Mouse (Mus musculus): ENCODE data around the gene Aif1. TPM values are rescaled to one million over a fixed set of nuclear protein-coding genes. Genes with fewer than 3 reads are reported as not detected.

The Aif1 gene
- total and polyA plus RNA-seq, 3 experiments = 7.0 to 14.7 (median 14.1) TPM

GRCm38 (mm10) chr17:35157661-35158175, 18.1 kb downstream of the Aif1 start:
- in situ Hi-C loops (cut with MboI; ENCODE audit: low pct_ligation_motif_present, low pct_unique_long_range_greater_than_20kb, low sequenced_read_pairs) = no loop called here
- Histone ChIP-seq H3K36me3 (replicated peaks in 1 of 2; ENCODE audit: control insufficient read depth in 1 of 2, insufficient read depth in 1 of 2, low read length in 1 of 2) (peaks cover 93 to 100% of the 10 kb centered on the region in 2 experiments), H3K27ac (ENCODE audit: insufficient read depth, low read depth) (no peak overlapping the region), H3K27me3 (replicated peaks) (no peaks in the 10 kb centered on the region), H3K9me3 (replicated peaks; ENCODE audit: low read length) (no peaks in the 10 kb centered on the region), H3K4me1 (ENCODE audit: control insufficient read depth in 1 of 2, insufficient read depth in 2 of 2) (peaks cover 0 to 22% of the 10 kb centered on the region in 2 experiments; a peak in 2 of 4 replicates), H3K79me2 (replicated peaks; ENCODE audit: control insufficient read depth, extremely low read depth, insufficient read depth, poor library complexity, severe bottlenecking) (peaks cover 48% of the 10 kb centered on the region), H3K4me3 (replicated peaks in 1 of 3; ENCODE audit: low read depth in 2 of 3, low read length in 2 of 3, poor library complexity in 1 of 3) (no peak overlapping the region), H3K4me2 (ENCODE audit: insufficient read depth, low read depth, poor library complexity, severe bottlenecking) (no peak overlapping the region), H3K9ac (ENCODE audit: insufficient read depth, low read depth) (no peak overlapping the region)
- TF ChIP-seq BHLHE40 (IDR thresholded peaks at IDR 0.05; ENCODE audit: low read depth, low read length) (no peak), POLR2A (IDR thresholded peaks at IDR 0.05; ENCODE audit: low read depth, low read length) (no peak; the same call in 1 of the 2 replicates), MEF2A (IDR thresholded peaks at IDR 0.05; ENCODE audit: borderline replicate concordance, low read depth, low read length) (no peak), USF1 (IDR thresholded peaks at IDR 0.05; ENCODE audit: low read depth, low read length) (no peak), ZNF384 (IDR thresholded peaks at IDR 0.05; ENCODE audit: low read depth, low read length) (no peak), JUND (conservative IDR thresholded peaks at IDR 0.05; ENCODE audit: low read depth, low read length) (no peak), CHD2 (IDR thresholded peaks at IDR 0.05; ENCODE audit: low read length) (no peak), PAX5 (IDR thresholded peaks at IDR 0.05; ENCODE audit: low read length) (no peak), IRF4 (IDR thresholded peaks at IDR 0.05; ENCODE audit: low read depth, low read length) (no peak)
- DNase-seq (ENCODE audit: extremely low read depth) = no peak
- dilution Hi-C loops (cut with MboI; ENCODE audit: extremely low pct_ligation_motif_present, extremely low pct_unique_long_range_greater_than_20kb, low sequenced_read_pairs) = no loop called here

GRCm38 (mm10) chr17:35157254-35157653, 18.6 kb downstream of the Aif1 start:
- H3K27me3 ChIP-seq (replicated peaks) = no peaks in the 10 kb centered on the region

GRCm38 (mm10) chr17:35156461-35157200, 19.2 kb downstream of the Aif1 start:
- H3K79me2 ChIP-seq (replicated peaks; ENCODE audit: control insufficient read depth, extremely low read depth, insufficient read depth, poor library complexity, severe bottlenecking) = peaks cover 37% of the 10 kb centered on the region
- DNase-seq (ENCODE audit: extremely low read depth) = no peak
- no peaks in the 10 kb centered on the region for H3K9me3 ChIP-seq (replicated peaks; ENCODE audit: low read length)
- H3K27ac ChIP-seq (ENCODE audit: insufficient read depth, low read depth) = no peak overlapping the region
- H3K4me2 ChIP-seq (ENCODE audit: insufficient read depth, low read depth, poor library complexity, severe bottlenecking) = no peak overlapping the region
- TF ChIP-seq E2F4 (IDR thresholded peaks at IDR 0.05; ENCODE audit: insufficient replicate concordance, low read depth, low read length) (no peak), SMC3 (IDR thresholded peaks at IDR 0.05; ENCODE audit: low read depth, low read length) (no peak), POLR2AphosphoS2 (IDR thresholded peaks at IDR 0.05; ENCODE audit: low read depth, low read length) (no peak), MAFK (IDR thresholded peaks at IDR 0.05; ENCODE audit: insufficient replicate concordance, low read length) (no peak), ELF1 (IDR thresholded peaks at IDR 0.05; ENCODE audit: low read depth, low read length) (no peak), NRF1 (IDR thresholded peaks at IDR 0.05; ENCODE audit: low read depth, low read length) (no peak), TCF12 (IDR thresholded peaks at IDR 0.05; ENCODE audit: low read depth, low read length) (no peak), ETS1 (conservative IDR thresholded peaks at IDR 0.05; ENCODE audit: low read depth, low read length) (no peak)
- no peak overlapping the region for H3K9ac ChIP-seq (ENCODE audit: insufficient read depth, low read depth)
- dilution Hi-C loops (cut with MboI; ENCODE audit: extremely low pct_ligation_motif_present, extremely low pct_unique_long_range_greater_than_20kb, low sequenced_read_pairs) = no loop called here
- peaks cover 97 to 99% of the 10 kb centered on the region in 2 experiments for H3K36me3 ChIP-seq (replicated peaks in 1 of 2; ENCODE audit: control insufficient read depth in 1 of 2, insufficient read depth in 1 of 2, low read length in 1 of 2)
- H3K27me3 ChIP-seq (replicated peaks) = no peaks in the 10 kb centered on the region
- in situ Hi-C loops (cut with MboI; ENCODE audit: low pct_ligation_motif_present, low pct_unique_long_range_greater_than_20kb, low sequenced_read_pairs) = no loop called here
- H3K4me3 ChIP-seq (replicated peaks in 1 of 3; ENCODE audit: low read depth in 2 of 3, low read length in 2 of 3, poor library complexity in 1 of 3) = no peak overlapping the region
- peaks cover 0 to 12% of the 10 kb centered on the region in 2 experiments; a peak in 2 of 4 replicates for H3K4me1 ChIP-seq (ENCODE audit: control insufficient read depth in 1 of 2, insufficient read depth in 2 of 2)

More at GRCm38 (mm10) chr17:35157254-35157653, 18.6 kb downstream of the Aif1 start:
- Histone ChIP-seq H3K27ac (ENCODE audit: insufficient read depth, low read depth) (no peak overlapping the region), H3K9ac (ENCODE audit: insufficient read depth, low read depth) (no peak overlapping the region), H3K4me1 (ENCODE audit: control insufficient read depth in 1 of 2, insufficient read depth in 2 of 2) (peaks cover 0 to 18% of the 10 kb centered on the region in 2 experiments; a peak in 2 of 4 replicates), H3K36me3 (replicated peaks in 1 of 2; ENCODE audit: control insufficient read depth in 1 of 2, insufficient read depth in 1 of 2, low read length in 1 of 2) (peaks cover 98 to 100% of the 10 kb centered on the region in 2 experiments), H3K9me3 (replicated peaks; ENCODE audit: low read length) (no peaks in the 10 kb centered on the region), H3K4me3 (replicated peaks in 1 of 3; ENCODE audit: low read depth in 2 of 3, low read length in 2 of 3, poor library complexity in 1 of 3) (no peak overlapping the region), H3K79me2 (replicated peaks; ENCODE audit: control insufficient read depth, extremely low read depth, insufficient read depth, poor library complexity, severe bottlenecking) (peaks cover 44% of the 10 kb centered on the region), H3K4me2 (ENCODE audit: insufficient read depth, low read depth, poor library complexity, severe bottlenecking) (no peak overlapping the region)
- in situ Hi-C loops (cut with MboI; ENCODE audit: low pct_ligation_motif_present, low pct_unique_long_range_greater_than_20kb, low sequenced_read_pairs) = no loop called here
- DNase-seq (ENCODE audit: extremely low read depth) = no peak
- dilution Hi-C loops (cut with MboI; ENCODE audit: extremely low pct_ligation_motif_present, extremely low pct_unique_long_range_greater_than_20kb, low sequenced_read_pairs) = no loop called here
- TF ChIP-seq MXI1 (IDR thresholded peaks at IDR 0.05; ENCODE audit: low read depth, low read length) (no peak), TBP (conservative IDR thresholded peaks at IDR 0.05; ENCODE audit: low read depth, low read length) (no peak), JUND (conservative IDR thresholded peaks at IDR 0.05; ENCODE audit: low read depth, low read length) (no peak), JUN (IDR thresholded peaks at IDR 0.05; ENCODE audit: insufficient read depth, low read depth, low read length) (no peak), NRF1 (IDR thresholded peaks at IDR 0.05; ENCODE audit: low read depth, low read length) (no peak), NELFE (IDR thresholded peaks at IDR 0.05; ENCODE audit: low read depth, low read length) (no peak), USF2 (conservative IDR thresholded peaks at IDR 0.05; ENCODE audit: low read depth, low read length) (no peak)

Measured in CH12.LX (cell line).